Mouse (Mus musculus) Muller cell, postnatal 12 days (primary cell): Measurements from ENCODE around the gene Vti1a.

Experiments used
- DNase-seq: peaks from one replicate; pipeline ENCODE4 v3.0.0-alpha.2; 2015; ENCODE audit errors: inconsistent ontology term

Vti1a gene

DNA sequence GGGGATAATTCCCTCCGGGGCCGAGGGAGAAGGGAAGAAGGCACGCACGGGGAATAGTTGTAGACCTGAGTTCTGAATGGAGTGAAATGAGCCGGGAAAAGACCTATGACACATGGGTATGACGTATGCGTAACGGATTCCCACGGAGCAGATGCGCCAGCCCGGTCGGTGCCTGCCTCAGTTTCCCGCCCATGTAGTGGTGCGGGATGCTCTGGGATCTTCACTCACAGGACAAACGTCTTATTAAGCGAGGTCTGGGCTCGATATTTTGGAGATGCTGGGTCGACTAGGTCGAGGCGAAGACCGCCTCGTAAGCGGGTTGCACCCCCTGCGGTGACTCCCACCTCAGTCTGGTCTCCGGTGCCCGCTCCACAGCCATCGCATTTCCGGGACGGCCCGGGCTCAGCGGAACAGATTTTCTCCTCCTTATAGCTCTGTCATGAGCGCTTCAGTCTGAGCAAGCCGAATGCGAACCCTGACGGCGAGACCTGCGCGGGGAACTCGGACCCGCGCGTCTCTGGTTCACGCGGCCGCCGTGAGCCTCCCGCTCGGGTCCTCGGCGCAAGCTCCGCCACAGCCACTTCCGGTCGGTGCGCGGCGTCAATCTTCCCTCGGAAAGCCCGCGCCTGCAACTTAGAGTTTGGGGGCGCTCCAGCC, 515 bp upstream of the Vti1a start, which contains the start of gene Zdhhc6:
Gene Zdhhc6, minus strand, starts transcription at position 581 of the 657 bp plus-strand sequence.
- peak; percentile 87 for DNase-seq

DNA sequence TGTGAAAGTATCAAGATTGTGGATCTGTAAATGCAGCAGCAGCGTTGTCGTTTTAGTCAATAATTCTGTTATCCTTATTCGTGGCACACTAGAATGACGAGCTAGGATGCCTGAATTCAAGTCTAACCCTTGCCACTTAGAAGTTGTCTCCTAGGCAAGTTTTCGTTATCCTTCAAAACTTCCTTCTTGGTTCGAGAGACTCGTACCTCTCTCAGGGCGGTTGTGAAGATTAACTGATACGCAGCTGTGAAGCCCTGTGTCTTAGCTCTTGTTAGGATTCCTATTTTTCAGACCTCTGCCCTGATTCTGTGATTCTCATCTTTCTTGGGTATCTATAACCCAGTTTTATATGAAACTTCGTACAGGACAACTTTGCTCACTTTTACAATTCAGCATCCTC, 806 bp downstream of the Vti1a start:
- no peak for DNase-seq

DNA sequence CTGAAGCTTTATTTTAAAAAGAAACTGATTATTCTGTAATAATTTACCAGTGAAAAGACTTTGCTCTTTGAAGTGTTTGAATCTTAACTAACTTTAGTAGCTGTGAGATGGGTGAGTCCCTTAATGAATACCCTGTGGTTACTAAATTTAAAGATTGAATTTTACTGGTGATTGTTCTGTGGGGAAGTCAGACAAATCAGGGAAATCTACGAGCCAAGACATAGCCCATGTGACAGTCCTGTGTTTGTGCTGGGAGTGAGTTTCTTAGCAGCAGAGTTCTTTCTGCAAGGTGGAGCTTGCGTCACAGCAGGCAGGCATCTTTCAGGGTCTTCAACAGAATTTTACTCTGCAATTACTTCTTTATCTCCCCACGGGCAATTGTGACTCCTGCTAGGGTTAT, 2.9 kb downstream of the Vti1a start:
- no peak for DNase-seq

DNA sequence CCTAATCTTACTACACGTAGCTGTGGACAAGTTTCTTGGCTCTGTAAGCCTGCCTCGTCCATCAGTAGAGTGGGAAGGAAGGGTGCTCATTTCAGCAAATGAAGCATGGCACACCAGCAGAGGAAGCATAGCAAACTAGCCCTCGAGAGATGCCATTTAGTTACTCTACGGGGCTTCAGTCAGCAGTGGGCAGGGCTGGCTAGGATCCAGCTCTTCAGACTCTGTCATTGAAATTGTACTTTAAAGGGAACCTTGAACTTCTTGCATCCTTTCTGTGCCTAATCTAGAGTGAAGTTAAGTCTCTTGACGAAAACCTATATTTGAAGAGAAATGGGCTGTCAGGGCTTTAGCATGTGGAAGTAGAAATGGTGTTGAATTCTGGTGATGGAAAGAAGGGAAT, 3.4 kb downstream of the Vti1a start:
- DNase-seq = no peak

DNA sequence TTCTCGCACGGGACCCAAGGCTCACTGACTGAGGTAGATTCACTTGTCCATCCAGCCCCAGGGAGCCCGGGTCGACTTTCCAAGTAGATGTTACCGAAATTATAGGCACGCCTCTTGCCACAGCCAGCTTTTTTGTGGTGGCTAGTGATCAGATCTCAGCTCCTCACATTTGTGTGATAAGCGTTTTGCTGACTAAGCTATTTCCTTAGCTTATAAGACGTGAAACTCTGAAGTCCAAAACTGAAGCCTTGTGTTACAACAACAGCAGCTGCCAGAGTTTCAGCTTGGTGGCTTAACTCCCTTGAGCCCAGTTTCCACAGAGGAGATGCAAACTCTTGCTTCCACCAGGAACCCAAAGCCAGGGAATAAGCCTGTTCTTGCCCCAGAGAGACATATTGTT, 6.5 kb downstream of the Vti1a start:
- no peak for DNase-seq

DNA sequence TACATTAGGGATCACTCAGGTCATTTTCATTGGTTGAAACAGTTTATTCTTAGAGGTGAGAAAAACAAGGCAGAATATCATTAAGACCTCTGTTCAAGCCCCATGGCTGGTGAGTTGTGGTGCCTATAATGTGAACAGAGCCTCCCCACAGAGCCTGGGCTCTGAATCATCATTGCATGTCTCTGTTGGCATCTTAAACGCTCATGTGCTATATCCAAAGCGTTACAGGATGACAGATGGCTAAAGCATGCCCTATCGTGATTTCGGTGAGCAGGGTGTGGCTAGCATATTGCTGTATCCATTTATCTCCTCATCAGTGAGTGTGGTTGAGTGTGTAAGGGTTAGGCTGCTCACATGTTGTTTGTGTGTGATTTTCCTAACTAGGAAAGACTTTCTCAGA, 11.4 kb downstream of the Vti1a start:
- DNase-seq = no peak

DNA sequence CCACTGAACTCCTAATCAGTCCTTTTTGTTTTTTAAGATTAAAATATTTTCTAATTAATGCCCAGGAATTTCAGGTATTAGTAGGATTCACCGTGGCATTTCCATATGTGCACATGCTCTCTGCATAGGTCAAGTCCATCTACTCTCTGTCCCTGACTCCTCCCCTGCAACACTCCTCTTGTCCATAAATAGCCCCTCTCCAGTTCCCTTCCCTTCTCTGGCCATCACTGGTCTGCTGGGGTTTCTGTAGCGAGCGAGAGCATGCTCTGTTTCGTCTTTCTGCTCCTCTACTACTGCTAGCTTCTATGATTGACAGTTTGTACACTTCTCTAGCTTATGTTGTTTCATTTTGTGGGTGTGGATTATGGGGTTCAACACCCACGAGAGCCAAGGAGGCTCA, 15.7 kb downstream of the Vti1a start:
- no peak for DNase-seq

DNA sequence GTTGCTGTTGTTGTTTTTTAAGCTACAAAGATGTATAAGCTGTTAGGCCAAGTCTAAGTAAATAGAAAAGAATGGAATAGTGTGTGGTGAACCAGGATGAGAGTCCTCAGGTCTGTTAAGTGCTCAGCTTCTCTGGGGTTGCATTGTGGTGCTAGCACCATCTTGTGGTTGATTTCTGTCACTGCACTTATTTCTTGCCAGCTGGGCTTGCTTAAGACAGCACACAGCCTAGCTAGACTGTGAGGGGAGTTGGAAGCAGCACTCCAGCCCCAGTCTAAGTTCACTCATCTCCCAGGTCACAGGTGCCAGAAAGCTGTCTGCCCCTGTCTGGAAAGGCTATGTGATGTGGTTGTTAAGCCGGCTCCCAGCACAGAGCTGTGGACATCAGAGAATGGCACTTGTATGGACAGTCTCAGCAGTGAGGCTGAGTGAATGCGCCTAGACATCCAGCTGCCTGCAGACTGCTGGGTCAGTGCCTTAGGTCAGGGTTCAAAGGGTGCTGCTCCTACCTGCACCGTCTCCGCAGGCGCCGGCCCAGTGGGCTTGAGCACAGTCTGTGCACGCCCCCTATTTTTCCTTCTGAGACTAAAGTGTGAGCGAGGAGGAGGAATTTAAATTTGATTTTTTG, 16.7 kb downstream of the Vti1a start:
- peak; percentile 51 for DNase-seq

DNA sequence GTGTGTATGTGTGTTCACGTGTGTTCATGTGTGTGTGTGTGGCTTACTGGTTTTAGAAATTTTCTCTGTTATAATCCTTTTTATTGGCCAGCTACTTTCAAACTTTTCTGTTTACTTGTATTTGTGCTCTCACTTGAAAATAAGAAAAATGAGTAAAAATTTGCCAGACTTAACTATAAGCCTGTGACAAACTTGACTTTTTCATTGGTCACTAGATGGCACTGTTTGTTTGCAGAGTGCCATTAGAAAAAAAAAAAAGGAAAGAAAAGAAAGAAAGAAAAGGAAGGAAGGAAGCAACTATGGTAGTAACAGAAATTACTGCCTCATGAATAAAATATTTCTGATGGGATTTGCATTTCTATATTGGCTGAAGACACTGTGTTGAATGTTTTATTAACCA, 19.8 kb downstream of the Vti1a start:
- peak; percentile 52 for DNase-seq

DNA sequence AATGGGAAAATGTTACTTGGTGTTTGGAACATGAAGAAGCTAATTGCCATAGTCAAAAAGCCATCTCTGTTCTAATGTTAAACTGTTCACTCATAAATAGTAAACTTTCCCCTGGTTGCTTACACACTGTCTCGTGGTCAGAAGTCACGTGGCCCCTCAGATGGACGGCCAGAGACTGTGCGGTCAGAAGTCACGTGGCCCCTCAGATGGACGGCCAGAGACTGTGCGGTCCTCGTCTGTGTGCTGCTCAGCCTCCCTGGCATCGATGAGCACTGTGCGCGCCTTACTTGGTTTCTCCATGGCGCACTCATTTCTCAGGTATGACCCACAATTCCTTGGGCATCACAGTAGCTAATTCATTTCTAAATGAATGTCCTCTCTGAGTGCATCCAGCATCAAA, 20.3 kb downstream of the Vti1a start:
- DNase-seq = no peak

DNA sequence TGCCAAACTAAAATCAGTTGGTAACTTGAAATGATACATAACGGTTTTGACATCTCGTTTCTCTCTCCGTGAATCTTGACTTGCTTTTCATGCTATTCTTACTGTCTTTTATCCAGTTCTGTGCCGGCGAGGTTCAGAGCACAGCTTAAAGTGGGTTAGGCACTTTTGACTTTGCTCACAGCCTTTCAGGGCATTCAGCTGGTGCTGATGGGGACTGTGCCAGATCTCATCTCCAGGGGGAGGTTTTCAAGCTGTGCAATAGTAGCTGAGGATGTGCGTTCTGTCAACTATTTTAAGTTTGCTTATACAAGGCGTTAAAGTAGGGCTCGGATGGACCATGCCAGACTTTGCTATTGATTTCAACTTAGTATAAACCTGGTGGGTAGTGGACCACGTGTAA, 21.0 kb downstream of the Vti1a start:
- DNase-seq = no peak

DNA sequence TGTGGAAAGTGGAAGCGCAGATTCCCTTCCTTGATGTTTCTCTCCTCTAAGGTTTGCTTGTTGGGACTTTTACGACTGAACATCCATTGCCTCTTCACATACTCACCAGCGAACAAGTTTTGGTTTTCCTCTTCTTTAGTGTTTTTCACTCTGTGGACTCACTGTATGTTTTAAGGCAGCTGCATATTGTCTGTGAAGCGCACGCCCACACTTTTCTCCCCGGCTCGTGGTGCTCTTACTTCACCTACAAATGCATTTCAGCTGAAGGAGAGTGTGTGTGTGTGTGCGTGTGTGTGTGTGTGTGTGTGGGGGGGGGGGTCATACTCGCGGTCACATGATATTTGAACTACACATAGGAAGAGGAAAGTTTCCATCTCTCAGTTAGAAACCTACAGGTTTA, 21.6 kb downstream of the Vti1a start:
- DNase-seq = no peak

DNA sequence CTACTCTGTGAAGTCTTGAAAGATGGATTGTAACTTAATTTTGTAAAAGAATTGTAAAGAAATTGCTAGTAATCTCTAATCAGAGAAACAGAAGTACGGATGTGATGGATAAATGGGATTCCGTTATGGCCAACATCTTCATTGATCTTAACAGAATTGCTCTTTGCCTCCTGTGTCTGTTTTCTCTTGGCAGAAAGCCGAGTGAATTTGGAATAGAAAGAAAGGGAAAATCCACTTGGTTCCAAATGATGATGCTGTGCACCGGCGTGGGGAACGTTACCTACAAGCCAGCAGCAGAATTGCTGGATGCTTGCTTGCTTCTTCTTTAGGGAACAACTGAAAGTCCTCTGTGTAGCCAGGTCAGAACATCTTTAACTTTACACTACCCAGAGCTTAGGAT, 24.4 kb downstream of the Vti1a start:
- no peak for DNase-seq

DNA sequence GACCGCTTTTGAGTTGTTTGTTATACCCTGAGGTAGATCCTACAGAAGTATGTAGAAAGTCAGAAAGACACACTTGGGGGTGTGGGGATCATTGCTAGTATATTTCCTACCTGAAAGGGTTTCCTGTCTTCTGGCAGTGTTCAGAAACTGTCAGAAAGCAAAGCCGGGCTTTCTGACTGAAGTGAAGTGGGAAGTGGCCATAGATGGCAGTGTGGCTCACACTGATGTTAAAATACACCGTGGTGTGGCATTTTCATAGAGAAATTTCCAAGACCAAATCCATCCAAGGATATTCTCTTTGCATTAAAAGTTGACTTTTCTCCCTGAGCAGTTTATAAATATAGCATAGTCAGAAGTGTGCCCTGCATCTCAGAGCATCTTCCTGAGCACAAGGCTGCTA, 25.3 kb downstream of the Vti1a start:
- DNase-seq = no peak

DNA sequence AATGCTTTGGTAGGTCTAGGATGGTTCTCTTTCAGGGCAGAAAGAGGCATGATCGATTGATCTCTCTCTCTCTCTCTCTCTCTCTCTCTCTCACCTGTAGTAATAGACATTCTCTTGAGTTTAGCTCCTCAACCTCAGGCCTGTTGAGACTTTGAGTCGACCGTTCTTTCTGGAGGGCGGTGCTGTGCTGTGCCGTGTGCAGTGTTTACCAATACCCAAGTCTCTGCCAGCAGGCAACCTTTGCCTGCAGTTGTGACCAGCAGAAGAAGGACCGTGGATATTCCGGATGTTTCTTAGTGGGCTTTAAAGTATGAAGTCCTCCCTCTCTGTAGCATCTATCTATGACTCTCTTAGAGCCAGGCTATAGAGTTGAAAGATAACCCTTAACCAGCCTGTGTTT, 26.3 kb downstream of the Vti1a start:
- no peak for DNase-seq

DNA sequence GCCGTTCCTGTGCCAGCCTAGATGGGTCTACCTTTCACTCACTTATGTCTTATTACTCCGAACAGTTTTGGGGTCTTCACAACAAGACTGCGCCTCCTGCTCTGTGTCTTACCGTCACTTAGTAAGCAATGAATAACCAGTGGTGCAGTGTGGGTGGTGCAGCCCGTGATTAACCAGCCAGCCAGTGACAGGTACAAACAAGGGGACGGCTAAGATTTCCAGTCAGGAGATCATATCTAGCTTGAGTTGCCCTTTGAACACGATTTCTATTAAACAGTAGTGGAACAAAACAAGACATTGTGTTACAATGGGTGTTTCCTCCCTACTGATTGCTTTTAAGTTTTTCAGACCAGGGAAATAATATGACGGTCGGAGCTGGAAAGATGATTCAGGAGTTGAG, 27.2 kb downstream of the Vti1a start:
- DNase-seq = no peak

DNA sequence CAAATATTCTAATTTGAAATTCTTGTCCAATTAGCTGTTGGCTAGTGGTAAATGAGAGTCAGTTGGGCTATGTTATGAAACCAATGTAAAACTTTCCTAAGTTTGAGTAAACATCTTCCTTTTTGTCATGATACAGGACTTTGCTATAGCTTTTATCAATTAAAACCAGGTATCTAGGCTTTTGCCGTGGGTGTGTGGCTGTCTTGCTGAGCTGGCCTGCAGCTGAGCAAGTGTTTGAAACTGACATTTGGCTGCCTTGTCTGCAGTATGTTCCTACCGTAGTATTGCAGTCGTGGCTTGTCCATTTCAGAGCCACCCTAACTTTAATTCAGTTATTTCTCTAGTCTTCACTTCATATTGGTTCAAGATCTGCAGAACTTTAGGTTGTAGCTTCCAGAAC, 32.1 kb downstream of the Vti1a start:
- no peak for DNase-seq

DNA sequence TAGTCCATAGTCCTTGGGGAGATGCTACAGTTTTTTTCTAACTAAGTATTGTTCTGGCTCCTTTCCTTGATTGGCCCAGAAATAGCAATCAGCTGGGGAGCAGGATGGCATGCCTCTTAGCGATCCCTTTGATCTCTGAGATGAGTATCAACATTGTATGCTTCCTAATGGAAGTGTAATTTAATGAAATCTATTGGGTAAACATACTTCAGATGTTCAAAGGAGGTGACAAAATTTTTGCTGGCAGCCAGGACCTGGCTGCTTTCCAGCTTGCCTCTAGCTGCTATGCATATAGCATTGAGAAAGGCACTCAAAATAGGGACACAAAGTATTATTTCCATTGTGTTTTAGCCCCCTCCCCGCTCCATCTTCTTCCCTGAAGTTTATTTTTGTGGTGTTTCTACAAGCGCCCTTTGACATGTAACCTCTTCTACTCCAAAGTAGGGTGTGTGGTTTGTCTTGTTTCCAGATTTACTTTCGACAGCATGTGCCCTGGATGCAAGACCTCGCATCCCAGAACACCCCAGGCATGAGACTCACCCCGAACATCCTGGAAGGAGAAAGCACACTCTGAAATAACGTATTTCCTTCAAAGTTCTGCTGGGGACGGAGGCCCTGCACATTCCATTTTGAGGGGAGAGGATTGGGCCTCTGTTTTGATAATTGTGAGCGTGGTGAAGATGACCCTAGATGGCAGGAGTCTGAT, 34.7 kb downstream of the Vti1a start:
- no peak for DNase-seq

DNA sequence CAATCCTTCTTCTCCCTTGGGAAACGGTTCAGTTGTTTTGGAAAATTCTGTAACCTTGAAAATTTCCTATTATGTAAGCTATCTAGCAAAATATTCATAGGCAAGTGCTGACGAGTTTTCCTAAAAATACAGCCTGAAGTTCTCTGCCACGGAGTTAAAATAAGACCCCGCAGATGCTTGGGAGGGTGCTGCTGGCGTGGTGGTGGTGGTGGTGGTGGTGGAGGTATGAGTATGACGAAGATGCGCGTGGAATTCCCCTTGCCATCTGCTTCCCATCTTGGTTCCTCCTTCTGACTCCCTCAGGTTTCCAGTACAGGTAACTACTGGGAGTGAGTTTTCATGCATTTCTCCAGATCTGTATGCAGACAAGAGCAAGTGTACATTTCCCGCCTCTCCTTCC, 46.5 kb downstream of the Vti1a start:
- no peak for DNase-seq

DNA sequence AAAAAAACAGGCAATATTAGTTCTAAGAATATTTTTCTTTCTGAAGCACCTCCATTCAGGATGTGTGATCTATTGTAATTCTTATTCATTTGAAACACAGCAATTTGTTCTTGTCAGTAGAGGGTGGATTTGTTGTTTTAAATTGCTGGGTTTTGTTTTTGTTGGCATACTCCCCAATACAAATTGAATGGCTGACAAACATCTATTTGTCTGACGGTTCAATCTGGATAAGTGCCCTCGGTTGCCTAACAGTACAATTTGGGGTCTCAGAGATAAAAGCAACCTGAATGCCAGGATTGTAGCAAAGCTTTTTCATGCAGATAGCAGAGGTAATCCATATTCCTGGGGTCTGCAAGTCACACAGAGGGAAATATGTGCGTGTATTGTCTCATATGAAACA, 53.6 kb downstream of the Vti1a start:
- peak; percentile 49 for DNase-seq

DNA sequence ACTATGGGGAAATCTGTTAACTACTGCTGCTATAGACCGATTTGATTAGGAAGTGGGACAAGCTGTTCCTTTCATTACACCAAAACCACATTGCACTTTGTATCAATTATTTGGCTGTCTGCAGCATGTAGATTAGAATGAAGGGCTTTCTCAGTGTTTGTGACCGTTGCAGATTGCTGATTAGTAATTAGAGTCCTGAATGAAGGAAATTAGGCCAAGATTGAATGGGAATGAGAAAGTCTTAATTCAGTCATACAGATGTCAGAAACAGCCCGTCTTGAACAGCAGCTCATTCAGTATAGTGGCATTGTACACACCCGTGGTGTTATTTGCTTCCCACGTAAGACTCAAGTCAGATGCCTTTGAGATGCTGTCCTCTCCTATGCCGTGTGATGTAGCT, 60.2 kb downstream of the Vti1a start:
- DNase-seq = peak; percentile 72

DNA sequence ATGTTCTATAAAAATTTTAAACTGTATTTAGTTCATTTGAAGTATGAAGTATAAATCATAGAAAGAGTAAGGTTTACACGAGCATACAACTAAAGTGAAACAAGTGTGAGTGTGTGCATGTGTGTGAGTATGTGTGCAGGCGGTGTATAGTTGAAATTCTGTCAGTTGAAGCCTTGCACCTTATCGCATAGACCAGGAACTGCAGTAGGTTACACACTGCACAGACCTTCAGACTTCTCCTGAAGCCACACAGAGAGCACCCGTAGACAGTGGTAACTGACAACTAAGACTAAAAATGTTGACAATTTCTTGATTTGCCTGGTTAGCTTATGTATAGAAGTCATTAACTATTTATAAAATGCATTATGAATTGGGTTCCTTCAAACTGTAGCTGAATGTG, 61.4 kb downstream of the Vti1a start:
- no peak for DNase-seq

DNA sequence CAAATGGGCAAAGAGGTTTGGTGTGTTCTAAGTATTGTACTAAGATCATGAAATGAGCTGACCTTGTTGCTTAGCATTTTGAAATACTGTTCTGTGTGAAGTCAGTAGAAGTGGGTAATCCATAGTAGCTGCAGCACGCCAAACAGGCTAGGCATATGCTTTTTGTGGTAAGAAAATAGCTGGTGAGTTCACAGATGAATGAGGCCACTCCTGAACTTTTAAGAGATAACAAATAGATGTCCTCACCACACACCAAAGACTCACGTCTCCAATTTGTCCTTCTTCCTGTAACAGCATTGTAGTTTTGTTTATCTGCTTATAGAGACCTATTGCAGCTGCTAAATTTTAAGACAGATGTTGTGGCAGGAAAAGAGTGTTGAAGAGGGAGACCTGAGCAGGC, 62.8 kb downstream of the Vti1a start:
- DNase-seq = no peak
